Mouse (Mus musculus): Measurements from ENCODE around the gene Prr27. TPM values are rescaled to one million over a fixed set of nuclear protein-coding genes. Genes with fewer than 3 reads are reported as not detected.

Gene Prr27
- 120 and 200 TPM in 2 replicates for polyA plus RNA-seq (2012; rRNA removed)

DNA sequence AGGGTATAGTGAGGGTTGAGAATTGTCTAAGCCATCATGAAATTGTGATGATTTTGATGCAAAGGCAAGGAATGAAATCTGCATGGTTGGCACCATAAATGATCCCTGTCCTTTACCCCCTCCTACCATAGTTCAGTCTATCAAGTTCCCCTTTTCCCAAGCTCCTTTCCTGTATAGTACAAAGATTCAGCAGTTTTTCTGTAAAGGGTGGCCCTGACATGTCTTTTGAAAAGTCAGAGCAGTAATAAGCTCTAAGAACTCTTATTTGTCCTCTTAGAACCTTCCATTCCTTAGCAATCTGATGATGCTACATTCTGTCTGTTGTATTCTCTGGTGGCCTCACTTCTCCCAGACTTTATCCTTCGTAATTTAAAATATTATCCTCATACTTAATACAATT is at the start of gene Prr27:
Prr27 (plus strand) TSS at position 301 of the 400 bp plus-strand sequence.
- Histone ChIP-seq H3K27me3 (ENCODE audit: control insufficient read depth, insufficient read depth, low read length) (no peaks in the 10 kb centered on the region), H3K27ac (ENCODE audit: control insufficient read depth, insufficient read depth, low read depth, low read length) (no peak within 1 kb of the TSS), H3K36me3 (ENCODE audit: control insufficient read depth, insufficient read depth, low read length) (no peaks in the 10 kb centered on the region), H3K4me3 (ENCODE audit: control insufficient read depth, low read depth, low read length) (peak within 1 kb of the TSS; percentile 58), H3K4me1 (ENCODE audit: control insufficient read depth, insufficient read depth, low read length) (no peaks in the 10 kb centered on the region)
- TF ChIP-seq CTCF (IDR thresholded peaks at IDR 0.05; ENCODE audit: control insufficient read depth, insufficient read depth, insufficient replicate concordance, low read depth, low read length) (no peak), POLR2A (IDR thresholded peaks at IDR 0.05; ENCODE audit: control insufficient read depth, low read depth, low read length) (no peak)

DNA sequence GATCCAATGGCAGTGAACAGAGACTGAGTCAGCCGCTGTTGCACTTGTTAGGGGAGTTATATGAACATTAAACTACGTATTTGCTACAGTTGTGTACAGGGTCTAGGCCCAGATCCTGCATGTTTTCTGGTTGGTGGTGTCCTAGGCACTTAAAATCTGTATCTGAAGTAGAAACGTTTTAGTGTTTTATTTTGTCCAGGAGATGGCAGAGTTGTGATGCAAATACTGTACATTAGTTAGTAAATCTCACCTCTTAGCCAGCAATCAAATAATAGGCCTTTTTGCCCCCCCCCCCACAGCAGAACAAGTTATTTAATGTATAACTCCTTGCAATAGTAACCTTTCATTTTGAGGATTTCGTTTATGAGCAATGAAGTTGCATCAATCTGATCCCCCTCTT is 42.8 kb upstream of the Prr27 start:
- Histone ChIP-seq H3K27me3 (ENCODE audit: control insufficient read depth, insufficient read depth, low read length) (no peaks in the 10 kb centered on the region), H3K27ac (ENCODE audit: control insufficient read depth, insufficient read depth, low read depth, low read length) (no peak overlapping the region), H3K36me3 (ENCODE audit: control insufficient read depth, insufficient read depth, low read length) (no peaks in the 10 kb centered on the region), H3K4me1 (ENCODE audit: control insufficient read depth, insufficient read depth, low read length) (no peaks in the 10 kb centered on the region), H3K4me3 (ENCODE audit: control insufficient read depth, low read depth, low read length) (no peak overlapping the region)
- no peak for TF ChIP-seq CTCF (IDR thresholded peaks at IDR 0.05; ENCODE audit: control insufficient read depth, insufficient read depth, insufficient replicate concordance, low read depth, low read length)
- no peak for TF ChIP-seq POLR2A (IDR thresholded peaks at IDR 0.05; ENCODE audit: control insufficient read depth, low read depth, low read length)

DNA sequence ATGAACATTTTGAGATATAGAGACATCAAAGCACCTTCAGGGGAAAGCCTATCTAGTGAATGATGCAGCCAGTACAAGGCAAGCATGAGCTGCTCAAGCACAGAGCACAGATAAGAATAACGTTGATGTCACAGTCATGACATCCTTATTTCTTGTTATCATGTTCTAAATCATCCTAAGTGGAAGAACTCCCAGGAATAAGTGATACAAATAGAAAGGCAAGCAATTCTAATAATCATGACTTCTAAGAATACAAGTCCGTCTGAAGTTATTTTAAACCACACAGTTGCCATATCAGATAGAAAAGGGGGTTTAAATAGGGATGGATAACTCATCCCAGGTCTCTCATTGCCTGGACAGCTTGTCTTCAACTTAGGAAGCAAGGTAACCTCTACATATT is 17.7 kb upstream of the Prr27 start, which contains the start of gene Csn1s2b:
Csn1s2b (plus strand) TSS at position 301 of the 400 bp plus-strand sequence.
- TF ChIP-seq CTCF (IDR thresholded peaks at IDR 0.05; ENCODE audit: control insufficient read depth, insufficient read depth, insufficient replicate concordance, low read depth, low read length) (no peak), POLR2A (IDR thresholded peaks at IDR 0.05; ENCODE audit: control insufficient read depth, low read depth, low read length) (no peak)
- Histone ChIP-seq H3K4me1 (ENCODE audit: control insufficient read depth, insufficient read depth, low read length) (no peaks in the 10 kb centered on the region), H3K4me3 (ENCODE audit: control insufficient read depth, low read depth, low read length) (no peak within 1 kb of the TSS)

DNA sequence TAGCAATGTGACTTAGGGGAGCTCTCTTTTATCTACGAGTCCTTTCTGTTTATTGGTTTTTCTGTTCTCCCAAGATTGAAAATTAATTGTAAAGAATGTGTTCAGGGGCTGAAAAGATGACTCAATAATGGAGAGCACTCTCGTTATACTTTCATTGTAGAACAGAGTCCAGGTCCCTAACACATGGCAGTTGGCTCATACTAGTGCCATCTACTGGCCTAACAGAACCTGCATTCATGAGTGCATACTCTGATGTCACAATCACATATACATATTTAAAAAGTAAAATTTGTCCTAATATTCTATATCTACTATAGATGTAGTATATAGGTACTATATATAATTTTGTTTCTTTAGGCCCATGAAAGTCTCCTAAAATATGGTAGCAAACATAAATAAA is 16.2 kb upstream of the Prr27 start:
- Histone ChIP-seq H3K4me3 (ENCODE audit: control insufficient read depth, low read depth, low read length) (no peak overlapping the region), H3K27me3 (ENCODE audit: control insufficient read depth, insufficient read depth, low read length) (no peaks in the 10 kb centered on the region), H3K36me3 (ENCODE audit: control insufficient read depth, insufficient read depth, low read length) (no peaks in the 10 kb centered on the region), H3K4me1 (ENCODE audit: control insufficient read depth, insufficient read depth, low read length) (no peaks in the 10 kb centered on the region), H3K27ac (ENCODE audit: control insufficient read depth, insufficient read depth, low read depth, low read length) (no peak overlapping the region)
- TF ChIP-seq CTCF (IDR thresholded peaks at IDR 0.05; ENCODE audit: control insufficient read depth, insufficient read depth, insufficient replicate concordance, low read depth, low read length) (no peak), POLR2A (IDR thresholded peaks at IDR 0.05; ENCODE audit: control insufficient read depth, low read depth, low read length) (no peak)

More for the DNA sequence above, 17.7 kb upstream of the Prr27 start, which contains the start of gene Csn1s2b:
- H3K36me3 ChIP-seq (ENCODE audit: control insufficient read depth, insufficient read depth, low read length), result no peaks in the 10 kb centered on the region
- H3K27me3 ChIP-seq (ENCODE audit: control insufficient read depth, insufficient read depth, low read length), result no peaks in the 10 kb centered on the region
- no peak within 1 kb of the TSS for H3K27ac ChIP-seq (ENCODE audit: control insufficient read depth, insufficient read depth, low read depth, low read length)

DNA sequence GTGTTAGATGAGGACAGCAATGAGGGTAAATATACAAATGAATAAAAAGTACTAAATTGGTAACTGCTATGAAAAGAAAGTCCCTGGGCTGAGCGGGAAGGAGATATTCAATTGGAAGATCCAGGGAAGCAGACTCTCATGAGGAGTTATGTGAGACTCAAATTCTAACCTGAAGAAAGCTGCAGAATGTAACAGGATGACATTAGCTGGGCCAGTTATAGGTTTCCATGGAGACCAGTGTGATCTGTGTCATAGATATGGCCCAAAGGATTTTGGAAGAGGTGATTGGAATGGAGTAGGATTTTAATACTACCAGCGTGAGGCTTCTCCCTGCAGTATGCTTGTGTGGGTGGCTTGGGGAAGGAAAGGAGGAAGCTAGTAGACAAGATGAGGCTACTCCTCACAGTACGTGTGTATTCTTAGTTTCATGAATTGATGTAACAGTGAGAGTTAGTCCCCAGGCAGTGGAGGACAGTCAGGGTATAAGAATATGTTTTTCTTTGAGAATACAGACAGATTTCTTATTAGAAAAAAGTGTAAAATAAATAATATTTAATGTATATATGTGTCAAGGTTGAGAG is 29.7 kb downstream of the Prr27 start:
- peaks cover 3% of the 10 kb centered on the region for H3K4me1 ChIP-seq (ENCODE audit: control insufficient read depth, insufficient read depth, low read length)
- no peak overlapping the region for H3K4me3 ChIP-seq (ENCODE audit: control insufficient read depth, low read depth, low read length)
- H3K27ac ChIP-seq (ENCODE audit: control insufficient read depth, insufficient read depth, low read depth, low read length), result no peak overlapping the region
- no peaks in the 10 kb centered on the region for H3K27me3 ChIP-seq (ENCODE audit: control insufficient read depth, insufficient read depth, low read length)
- no peaks in the 10 kb centered on the region for H3K36me3 ChIP-seq (ENCODE audit: control insufficient read depth, insufficient read depth, low read length)
- TF ChIP-seq POLR2A (IDR thresholded peaks at IDR 0.05; ENCODE audit: control insufficient read depth, low read depth, low read length) (no peak), CTCF (IDR thresholded peaks at IDR 0.05; ENCODE audit: control insufficient read depth, insufficient read depth, insufficient replicate concordance, low read depth, low read length) (no peak)

DNA sequence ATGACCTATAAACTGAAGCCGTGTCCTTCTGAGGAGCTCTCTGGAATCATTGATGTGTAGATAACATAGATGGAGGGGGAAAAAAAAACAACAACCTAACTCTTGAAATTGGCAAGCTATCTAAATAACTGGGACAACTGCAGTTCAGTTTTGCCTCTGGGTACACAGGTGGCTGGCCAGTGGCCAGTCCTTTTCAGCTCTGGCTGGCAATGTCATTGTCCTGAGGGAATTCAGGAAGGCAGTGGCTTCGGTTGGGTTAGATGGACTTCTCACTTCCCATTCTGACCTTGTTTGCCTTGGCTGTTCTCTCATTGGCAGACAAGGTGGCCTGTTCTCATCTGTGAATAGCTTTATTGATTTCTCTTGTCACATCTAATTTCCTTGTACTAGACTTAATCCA is 44.6 kb downstream of the Prr27 start:
- H3K27ac ChIP-seq (ENCODE audit: control insufficient read depth, insufficient read depth, low read depth, low read length), result no peak overlapping the region
- TF ChIP-seq POLR2A (IDR thresholded peaks at IDR 0.05; ENCODE audit: control insufficient read depth, low read depth, low read length) (no peak), CTCF (IDR thresholded peaks at IDR 0.05; ENCODE audit: control insufficient read depth, insufficient read depth, insufficient replicate concordance, low read depth, low read length) (no peak)
- no peak overlapping the region for H3K4me3 ChIP-seq (ENCODE audit: control insufficient read depth, low read depth, low read length)
- H3K4me1 ChIP-seq (ENCODE audit: control insufficient read depth, insufficient read depth, low read length), result no peaks in the 10 kb centered on the region
- H3K36me3 ChIP-seq (ENCODE audit: control insufficient read depth, insufficient read depth, low read length), result no peaks in the 10 kb centered on the region
- H3K27me3 ChIP-seq (ENCODE audit: control insufficient read depth, insufficient read depth, low read length), result no peaks in the 10 kb centered on the region

DNA sequence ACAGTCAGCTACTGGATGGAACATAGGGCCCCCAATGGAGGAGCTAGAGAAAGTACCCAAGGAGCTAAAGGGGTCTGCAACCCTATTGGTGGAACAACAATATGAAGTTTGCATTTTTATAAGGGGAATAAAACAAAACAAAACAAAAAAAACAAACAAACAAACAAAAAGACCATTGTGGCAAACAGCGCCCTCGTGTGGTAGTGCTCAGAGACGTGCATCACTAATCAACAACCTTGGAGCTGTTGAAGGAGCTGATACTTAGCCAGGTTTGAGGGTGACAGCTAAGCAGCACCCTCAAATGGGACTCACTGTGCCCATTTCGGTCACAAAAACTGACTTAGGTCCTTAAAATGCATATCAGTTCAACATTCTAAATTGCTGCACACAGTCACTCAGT is 45.9 kb downstream of the Prr27 start:
- Histone ChIP-seq H3K27ac (ENCODE audit: control insufficient read depth, insufficient read depth, low read depth, low read length) (no peak overlapping the region), H3K36me3 (ENCODE audit: control insufficient read depth, insufficient read depth, low read length) (no peaks in the 10 kb centered on the region), H3K4me3 (ENCODE audit: control insufficient read depth, low read depth, low read length) (no peak overlapping the region), H3K4me1 (ENCODE audit: control insufficient read depth, insufficient read depth, low read length) (no peaks in the 10 kb centered on the region), H3K27me3 (ENCODE audit: control insufficient read depth, insufficient read depth, low read length) (no peaks in the 10 kb centered on the region)
- TF ChIP-seq POLR2A (IDR thresholded peaks at IDR 0.05; ENCODE audit: control insufficient read depth, low read depth, low read length) (no peak), CTCF (IDR thresholded peaks at IDR 0.05; ENCODE audit: control insufficient read depth, insufficient read depth, insufficient replicate concordance, low read depth, low read length) (peak; percentile 30; the same call in 1 of the 2 replicates)
